Comparison of ENCODE assay signal across 20 mouse cellular contexts in genomic region chr7:133747372-133747771, GRCm38 (mm10). TPM values are rescaled to one million over a fixed set of nuclear protein-coding genes. Genes with fewer than 3 reads are reported as not detected.
DNase-seq lines count a peak whose midpoint lies in the region; ATAC-seq lines count a peak whose summit lies in the region.
"Had no signal": no experiment of that assay in that cellular context is flagged by ENCODE, and none has a peak within 500 bp of the region (broad histone marks: within the 10 kb centered on the region; RNA-seq: fewer than 3 reads in every experiment).

No protein-coding gene starts in this region.

- H3K9ac ChIP-seq in midbrain, embryonic 14.5 days (replicated peaks; ENCODE audit: low read length): no peak overlapping the region
- H3K9ac ChIP-seq: embryonic facial prominence, embryonic 12.5 days; limb, embryonic 12.5 days; neural tube, embryonic 15.5 days had no signal

- H3K4me1 ChIP-seq in midbrain, embryonic 14.5 days (ENCODE audit: control insufficient read depth, insufficient read depth, low read length): no peaks in the 10 kb centered on the region
- H3K4me1 ChIP-seq: embryonic facial prominence, embryonic 12.5 days had no signal

- intact Hi-C loops in heart, postnatal 25 days (cut with DNase I): no loop called here

- H3K4me2 ChIP-seq in midbrain, embryonic 14.5 days (ENCODE audit: low read length): no peak overlapping the region
- H3K4me2 ChIP-seq: embryonic facial prominence, embryonic 12.5 days; limb, embryonic 12.5 days; neural tube, embryonic 15.5 days had no signal

- no peaks in the 10 kb centered on the region for H3K9me3 ChIP-seq in midbrain, embryonic 14.5 days (ENCODE audit: control insufficient read depth, low read length)
- H3K9me3 ChIP-seq: embryonic facial prominence, embryonic 12.5 days; limb, embryonic 12.5 days; neural tube, embryonic 15.5 days had no signal

- H3K27ac ChIP-seq in midbrain, embryonic 14.5 days (replicated peaks; ENCODE audit: low read depth, low read length): no peak overlapping the region
- H3K27ac ChIP-seq: embryonic facial prominence, embryonic 12.5 days; hindbrain, postnatal 0 days; kidney, postnatal 0 days; limb, embryonic 12.5 days; neural tube, embryonic 15.5 days had no signal

- no peak overlapping the region for H3K4me3 ChIP-seq in midbrain, embryonic 14.5 days (replicated peaks; ENCODE audit: low read depth, low read length)
- H3K4me3 ChIP-seq: embryonic facial prominence, embryonic 12.5 days; limb, embryonic 12.5 days; neural tube, embryonic 15.5 days had no signal

- peak; percentile 32 for DNase-seq in urinary bladder, postnatal 14 days (ENCODE audit: low spot score)
- DNase-seq in urinary bladder, adult 18-20 months (ENCODE audit: low spot score in 2 of 2): no peak
- peak; percentile 48 for DNase-seq in heart, adult 8-10 months (ENCODE audit: low spot score)
- DNase-seq in heart, postnatal 25 days (ENCODE audit: low spot score): peak; percentile 17
- DNase-seq in left cerebral cortex, adult 11 months (ENCODE audit: low spot score): no peak
- no peak for DNase-seq in layer of hippocampus, adult 8-10 months (ENCODE audit: low spot score in 2 of 2)
- DNase-seq in midbrain, embryonic 14.5 days: no peak
- DNase-seq in frontal cortex, postnatal 36 days (ENCODE audit: low spot score in 2 of 2): no peak
- DNase-seq: cerebellum, postnatal 25 days; gastrocnemius, postnatal 14 days; right cerebral cortex, postnatal 4 days; thymus, adult 18-20 months had no signal

- H3K27me3 ChIP-seq in midbrain, embryonic 14.5 days (ENCODE audit: control insufficient read depth, insufficient read depth, low read length): no peaks in the 10 kb centered on the region
- H3K27me3 ChIP-seq: embryonic facial prominence, embryonic 12.5 days; limb, embryonic 12.5 days; neural tube, embryonic 15.5 days had no signal

- H3K36me3 ChIP-seq in midbrain, embryonic 14.5 days (ENCODE audit: control insufficient read depth, insufficient read depth, low read length): peaks cover 22% of the 10 kb centered on the region
- H3K36me3 ChIP-seq: limb, embryonic 12.5 days had no signal

- WGBS in midbrain, embryonic 14.5 days: 89% methylated on average over 8 of the region's 8 CpGs

- no peak for ATAC-seq in midbrain, embryonic 14.5 days (ENCODE audit: low FRiP score, low TSS enrichment)
- ATAC-seq: hindbrain, postnatal 0 days had no signal

RNA-seq across cellular contexts. Expression of gene Fank1, which starts 29.3 kb away (rescaled TPM):
- not detected for total RNA-seq in heart, adult 8-10 months (2022)
- total RNA-seq in heart, postnatal 25 days (2021): not detected
- 1 to 10 TPM; 2.7 to 4.6 (median 2.9) TPM for total RNA-seq in layer of hippocampus, adult 8-10 months (2022)
- polyA plus RNA-seq in midbrain, embryonic 14.5 days (2014; fragmentation: Nextera tagmentation; extraction: Ambion mirVana): 3.8 and 3.9 TPM in 2 replicates
- total RNA-seq: megakaryocyte progenitor cell, adult 5-6 weeks; monocyte, adult 5-6 weeks had no signal
- polyA plus RNA-seq: liver, embryonic 16.5 days had no signal

RNA-seq across cellular contexts. Expression of gene Dhx32, which starts 35.2 kb away (rescaled TPM):
- 10 to 100 TPM; 42.9 to 61.1 (median 50.7) TPM for total RNA-seq in heart, adult 8-10 months (2022)
- 10 to 100 TPM; 33.7 to 35.7 TPM for total RNA-seq in heart, postnatal 25 days (2021)
- 10 to 100 TPM; 31.7 to 40.0 (median 39.2) TPM for total RNA-seq in layer of hippocampus, adult 8-10 months (2022)
- 34.2 and 46.4 TPM in 2 replicates for polyA plus RNA-seq in midbrain, embryonic 14.5 days (2014; fragmentation: Nextera tagmentation; extraction: Ambion mirVana)

RNA-seq across cellular contexts. Expression of gene Uros, which starts 37.5 kb away (rescaled TPM):
- 10 to 100 TPM; 22.1 to 25.5 (median 23.2) TPM for total RNA-seq in heart, adult 8-10 months (2022)
- total RNA-seq in heart, postnatal 25 days (2021): 10 to 100 TPM; 19.5 to 20.3 TPM
- 10 to 100 TPM; 17.0 to 23.8 (median 19.4) TPM for total RNA-seq in layer of hippocampus, adult 8-10 months (2022)
- 57.7 and 58.3 TPM in 2 replicates for polyA plus RNA-seq in midbrain, embryonic 14.5 days (2014; fragmentation: Nextera tagmentation; extraction: Ambion mirVana)

RNA-seq across cellular contexts. Expression of gene Bccip, which starts 38.2 kb away (rescaled TPM):
- 10 to 100 TPM; 48.8 to 59.6 (median 59.1) TPM for total RNA-seq in heart, adult 8-10 months (2022)
- total RNA-seq in heart, postnatal 25 days (2021): 10 to 100 TPM; 46.5 to 57.3 TPM
- total RNA-seq in layer of hippocampus, adult 8-10 months (2022): 10 to 100 TPM; 71.3 to 76.6 (median 74.9) TPM
- 76.9 and 89.0 TPM in 2 replicates for polyA plus RNA-seq in midbrain, embryonic 14.5 days (2014; fragmentation: Nextera tagmentation; extraction: Ambion mirVana)

Comparison
In these comparisons a context has a peak if more than half of its experiments do, and no peak if none do; other contexts are left out.
1. DNase-seq: peak in urinary bladder, postnatal 14 days (single experiment), heart, adult 8-10 months (single experiment) and heart, postnatal 25 days (single experiment); none in urinary bladder, adult 18-20 months (0 of 2), left cerebral cortex, adult 11 months (single experiment), layer of hippocampus, adult 8-10 months (0 of 2), midbrain, embryonic 14.5 days (single experiment) and frontal cortex, postnatal 36 days (0 of 2).